Comparison of ENCODE assay signal across 10 mouse cellular contexts in the genomic region with DNA sequence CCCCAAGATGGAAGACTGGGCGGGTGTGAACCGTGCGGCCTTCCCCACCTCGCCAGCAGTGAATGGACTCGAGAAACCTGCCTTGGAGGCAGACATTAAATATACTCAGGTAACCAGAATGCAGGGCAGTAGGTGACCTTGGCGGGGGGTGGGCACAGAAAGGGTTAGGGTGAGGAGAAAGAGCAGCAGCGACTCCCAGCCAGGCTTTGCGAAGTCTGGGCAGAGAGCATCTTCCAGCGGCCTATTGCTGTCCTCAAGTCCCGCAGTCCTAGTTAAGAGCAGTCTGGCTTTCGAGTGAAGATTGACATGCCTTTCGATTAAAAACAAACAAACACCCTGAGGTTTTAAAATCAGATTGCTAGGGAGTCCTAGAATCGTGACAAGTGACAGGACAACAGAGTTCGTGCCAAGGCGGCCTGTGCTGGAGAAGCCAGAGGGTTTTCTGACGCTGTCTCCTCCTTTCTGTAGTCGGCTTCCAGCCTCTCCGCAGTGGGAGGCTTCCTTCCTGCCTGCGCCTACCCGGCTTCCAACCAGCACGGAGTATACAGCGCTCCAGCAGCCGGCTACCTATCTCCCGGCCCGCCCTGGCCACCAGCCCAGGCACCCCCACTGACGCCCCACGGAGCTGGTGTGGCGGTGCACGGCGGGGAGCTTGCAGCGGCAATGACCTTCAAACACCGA. TPM values are rescaled to one million over a fixed set of nuclear protein-coding genes. Genes with fewer than 3 reads are reported as not detected.
DNase-seq lines count a peak whose midpoint lies in the region; ATAC-seq and TF ChIP-seq lines count a peak whose summit lies in the region.
"Had no signal": no experiment of that assay in that cellular context is flagged by ENCODE, and none has a peak within 500 bp of the region (broad histone marks: within the 10 kb centered on the region; RNA-seq: fewer than 3 reads in every experiment).

No protein-coding gene starts in this region.

- no peaks in the 10 kb centered on the region for H3K4me1 ChIP-seq in intestine, postnatal 0 days (replicated peaks; ENCODE audit: control insufficient read depth, insufficient read depth, low read length)
- peaks cover 12% of the 10 kb centered on the region for H3K4me1 ChIP-seq in intestine, embryonic 15.5 days (replicated peaks)
- H3K4me1 ChIP-seq in embryonic facial prominence, embryonic 10.5 days, result peaks cover 18% of the 10 kb centered on the region
- H3K4me1 ChIP-seq in limb, embryonic 14.5 days (ENCODE audit: control insufficient read depth, insufficient read depth, low read length), result no peaks in the 10 kb centered on the region

- no peak for TF ChIP-seq POLR2A in limb, embryonic 14.5 days (IDR thresholded peaks at IDR 0.05; ENCODE audit: borderline replicate concordance, extremely low read depth, insufficient read depth, insufficient read length)

- ATAC-seq in intestine, postnatal 0 days, result no peak
- ATAC-seq in intestine, embryonic 15.5 days, result no peak
- 0 out of 2 replicates have a peak, but pooled peaks have one; percentile 5 for ATAC-seq in limb, embryonic 14.5 days (ENCODE audit: low FRiP score, low read depth)
- ATAC-seq in megakaryocyte-erythroid progenitor cell, adult 5-6 weeks (replicated peaks; ENCODE audit: low FRiP score, low TSS enrichment, poor library complexity, severe bottlenecking), result no peak
- ATAC-seq: intestine, embryonic 16.5 days had no signal

- no peak overlapping the region for H3K9ac ChIP-seq in intestine, postnatal 0 days (ENCODE audit: low read depth, low read length)
- H3K9ac ChIP-seq in intestine, embryonic 15.5 days, result no peak overlapping the region
- H3K9ac ChIP-seq in limb, embryonic 14.5 days (ENCODE audit: low read depth, low read length, severe bottlenecking), result no peak overlapping the region

- no peak for TF ChIP-seq CTCF in intestine, postnatal 0 days (IDR thresholded peaks at IDR 0.05; ENCODE audit: low read depth)

- H3K4me2 ChIP-seq in intestine, postnatal 0 days (replicated peaks; ENCODE audit: low read depth), result no peak overlapping the region
- no peak overlapping the region for H3K4me2 ChIP-seq in intestine, embryonic 15.5 days (replicated peaks)
- H3K4me2 ChIP-seq in limb, embryonic 14.5 days (replicated peaks; ENCODE audit: low read depth, low read length, severe bottlenecking), result peak overlapping the region; percentile 17

- H3K27ac ChIP-seq in intestine, postnatal 0 days (ENCODE audit: low read depth, low read length), result no peak overlapping the region
- H3K27ac ChIP-seq in intestine, embryonic 15.5 days, result no peak overlapping the region
- no peak overlapping the region for H3K27ac ChIP-seq in embryonic facial prominence, embryonic 10.5 days (replicated peaks)
- no peak overlapping the region for H3K27ac ChIP-seq in limb, embryonic 14.5 days (replicated peaks; ENCODE audit: low read depth, low read length)

- peak; percentile 59 for DNase-seq in ZHBTc4 (ENCODE audit: low read depth, low spot score)
- DNase-seq in embryonic facial prominence, embryonic 10.5 days (ENCODE audit: low spot score), result peak; percentile 60
- DNase-seq in limb, embryonic 14.5 days (ENCODE audit: low spot score), result no peak
- no peak for DNase-seq in urinary bladder, adult 2 months (ENCODE audit: low spot score)
- DNase-seq: thymus, postnatal 14 days had no signal

- WGBS in intestine, postnatal 0 days, result 5% methylated on average over 32 of the region's 32 CpGs
- 2% methylated on average over 32 of the region's 32 CpGs for WGBS in intestine, embryonic 15.5 days
- WGBS in embryonic facial prominence, embryonic 10.5 days, result under 1% methylated on average over 32 of the region's 32 CpGs
- 3% methylated on average over 30 of the region's 32 CpGs for WGBS in limb, embryonic 14.5 days

- peaks cover 89% of the 10 kb centered on the region for H3K27me3 ChIP-seq in intestine, postnatal 0 days (replicated peaks; ENCODE audit: control insufficient read depth, insufficient read depth, low read length)
- H3K27me3 ChIP-seq in intestine, embryonic 15.5 days (replicated peaks), result peaks cover 88% of the 10 kb centered on the region
- peaks cover 96% of the 10 kb centered on the region for H3K27me3 ChIP-seq in embryonic facial prominence, embryonic 10.5 days (replicated peaks; ENCODE audit: low read depth, poor library complexity, severe bottlenecking)
- H3K27me3 ChIP-seq in limb, embryonic 14.5 days (ENCODE audit: control insufficient read depth, insufficient read depth, low read length), result peaks cover 91% of the 10 kb centered on the region

- no peaks in the 10 kb centered on the region for H3K36me3 ChIP-seq in intestine, postnatal 0 days (ENCODE audit: control insufficient read depth, insufficient read depth)
- H3K36me3 ChIP-seq in intestine, embryonic 15.5 days, result no peaks in the 10 kb centered on the region
- no peaks in the 10 kb centered on the region for H3K36me3 ChIP-seq in embryonic facial prominence, embryonic 10.5 days (replicated peaks)
- no peaks in the 10 kb centered on the region for H3K36me3 ChIP-seq in limb, embryonic 14.5 days (ENCODE audit: control insufficient read depth, insufficient read depth, low read length)

- H3K9me3 ChIP-seq in intestine, postnatal 0 days (ENCODE audit: control insufficient read depth), result no peaks in the 10 kb centered on the region
- no peaks in the 10 kb centered on the region for H3K9me3 ChIP-seq in intestine, embryonic 15.5 days
- H3K9me3 ChIP-seq in embryonic facial prominence, embryonic 10.5 days, result no peaks in the 10 kb centered on the region
- H3K9me3 ChIP-seq in limb, embryonic 14.5 days (ENCODE audit: control insufficient read depth, low read length), result no peaks in the 10 kb centered on the region

- peak overlapping the region; percentile 5; the same call in 1 of the 2 replicates for H3K4me3 ChIP-seq in intestine, postnatal 0 days (ENCODE audit: low read depth, low read length)
- no peak overlapping the region for H3K4me3 ChIP-seq in intestine, embryonic 15.5 days (replicated peaks)
- H3K4me3 ChIP-seq in embryonic facial prominence, embryonic 10.5 days, result 0 out of 2 replicates have a peak overlapping the region, but pooled peaks have one; percentile 4
- peak overlapping the region; percentile 13; the same call in 1 of the 2 replicates for H3K4me3 ChIP-seq in limb, embryonic 14.5 days (replicated peaks; ENCODE audit: low read length)

RNA-seq across cellular contexts. Expression of a gene that starts 6.3 kb away (rescaled TPM):
- polyA plus RNA-seq in intestine, postnatal 0 days (2015; fragmentation: Nextera tagmentation; extraction: Ambion mirVana), result 0.05 TPM in 1 of 2 replicates, not detected in the other
- polyA plus RNA-seq in intestine, embryonic 15.5 days (2015; fragmentation: Nextera tagmentation; extraction: Ambion mirVana), result 0.10 TPM in 1 of 2 replicates, not detected in the other
- 0.93 and 2.3 TPM in 2 replicates for polyA plus RNA-seq in embryonic facial prominence, embryonic 10.5 days (2016; fragmentation: Nextera tagmentation; extraction: Ambion mirVana)
- 9.9 and 12.5 TPM in 2 replicates for polyA plus RNA-seq in limb, embryonic 14.5 days (2012; rRNA removed)
- polyA plus RNA-seq in limb, embryonic 14.5 days (2014; fragmentation: Nextera tagmentation; extraction: Ambion mirVana), result 4.9 and 5.0 TPM in 2 replicates
- 0.03 TPM in 1 of 2 replicates, not detected in the other for polyA plus RNA-seq in urinary bladder, adult 2 months (2012; rRNA removed)
- total RNA-seq in megakaryocyte-erythroid progenitor cell, adult 5-6 weeks (2014; fragmentation: Nextera tagmentation), result not detected in 2 replicates
- total RNA-seq in megakaryocyte-erythroid progenitor cell, adult 5-6 weeks (2017), result not detected in 2 replicates
- total RNA-seq: left cerebral cortex, postnatal 36 days had no signal
- polyA plus RNA-seq: intestine, embryonic 16.5 days had no signal

Comparison
In these comparisons a context has a peak if more than half of its experiments do, and no peak if none do; other contexts are left out.
1. DNase-seq: peak in ZHBTc4 (single experiment) and embryonic facial prominence, embryonic 10.5 days (single experiment); none in limb, embryonic 14.5 days (single experiment) and urinary bladder, adult 2 months (single experiment).